Mouse (Mus musculus) urinary bladder, adult 2 months (tissue): Measurements from ENCODE around the gene Scgb1b17. TPM values are rescaled to one million over a fixed set of nuclear protein-coding genes. Genes with fewer than 3 reads are reported as not detected.
"Not testable (repeated sequence)": the region's sequence is repeated elsewhere in the genome, so short reads cannot be mapped to it uniquely, and the experiment has no call there.

Source experiments
- DNase-seq: peaks from one replicate; pipeline ENCODE4 v3.0.0; 2022; ENCODE audit warnings: low spot score
- polyA plus RNA-seq: library from polyadenylated mRNA; depleted of rRNA; stranded (reverse); fragments of >200 nt; gene quantifications from 2 replicates; pipeline ENCODE4 v1.2.3, GENCODE M21; 2012; rRNA removed

Gene Scgb1b17
- polyA plus RNA-seq = not detected in 2 replicates

GRCm38 (mm10) chr7:33063149-33063548 is at the start of gene Scgb1b17:
TSS of gene Scgb1b17 (plus strand) at chr7:33063449.
- DNase-seq = not testable (repeated sequence)

DNA sequence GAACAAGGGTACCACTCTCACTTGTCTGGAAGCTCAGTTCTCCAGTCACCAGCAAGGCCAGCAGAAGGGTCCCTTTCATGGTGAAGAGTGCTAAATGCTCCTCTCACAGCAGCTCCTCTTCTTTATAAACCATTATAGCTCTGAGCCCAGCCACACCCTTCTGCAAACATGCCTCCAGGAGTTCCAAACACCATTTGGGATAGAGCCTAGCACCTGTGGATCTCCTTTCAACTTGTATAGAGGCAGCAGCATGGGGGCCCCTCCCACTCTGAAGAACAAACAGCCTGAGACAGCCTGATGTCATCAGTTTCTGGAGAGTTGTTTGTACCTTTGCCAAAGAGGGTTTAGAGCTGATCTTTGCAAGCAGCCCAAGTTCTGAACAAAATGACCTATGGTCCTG is 6.8 kb upstream of the Scgb1b17 start, which contains the start of gene Scgb2b17:
Gene Scgb2b17, minus strand, starts transcription at position 101 of the 400 bp plus-strand sequence.
- DNase-seq = not testable (repeated sequence)

Other genes with a start within 250 kb of the Scgb1b17 start
- gene Scgb2b15, start 233.8 kb upstream of the Scgb1b17 start, polyA plus RNA-seq = not detected in 2 replicates
- gene Scgb1b15, start 226.9 kb upstream of the Scgb1b17 start, polyA plus RNA-seq = not detected in 2 replicates
- gene Scgb2b17, start 6.9 kb upstream of the Scgb1b17 start, polyA plus RNA-seq = not detected in 2 replicates
- gene Scgb2b18, start 110.4 kb downstream of the Scgb1b17 start, polyA plus RNA-seq = not detected in 2 replicates
- not detected in 2 replicates for gene Scgb1b18, start 122.1 kb downstream of the Scgb1b17 start, polyA plus RNA-seq
- gene Scgb2b19, start 216.9 kb downstream of the Scgb1b17 start, polyA plus RNA-seq = not detected in 2 replicates
- gene Scgb1b19, start 223.8 kb downstream of the Scgb1b17 start, polyA plus RNA-seq = not detected in 2 replicates